Mouse (Mus musculus): Measurements from ENCODE around the gene Fndc3b. TPM values are rescaled to one million over a fixed set of nuclear protein-coding genes. Genes with fewer than 3 reads are reported as not detected.

Fndc3b gene
- polyA plus RNA-seq, 1 experiment = 0.04 TPM

- H3K9me3 ChIP-seq (ENCODE audit: control insufficient read depth, low read length) = no peaks in the 10 kb centered on the region
- H3K4me3 ChIP-seq (replicated peaks) = no peak overlapping the region
- TF ChIP-seq TAL1 (IDR thresholded peaks at IDR 0.05; ENCODE audit: low read length) (no peak), GATA1 (IDR thresholded peaks at IDR 0.05; ENCODE audit: low read length) (no peak)
- H3K36me3 ChIP-seq (ENCODE audit: control insufficient read depth) = peaks cover 7% of the 10 kb centered on the region; the same call in 1 of the 2 replicates
- H3K27me3 ChIP-seq (ENCODE audit: control insufficient read depth) = no peaks in the 10 kb centered on the region
- no peaks in the 10 kb centered on the region for H3K4me1 ChIP-seq (ENCODE audit: control insufficient read depth)
These were observed 271.4 kb downstream of the Fndc3b start for GRCm38 (mm10) chr3:27439704-27440103.

- H3K9me3 ChIP-seq (ENCODE audit: control insufficient read depth, low read length) = no peaks in the 10 kb centered on the region
- H3K4me1 ChIP-seq (ENCODE audit: control insufficient read depth) = no peaks in the 10 kb centered on the region
- peaks cover 7% of the 10 kb centered on the region; the same call in 1 of the 2 replicates for H3K36me3 ChIP-seq (ENCODE audit: control insufficient read depth)
- no peaks in the 10 kb centered on the region for H3K27me3 ChIP-seq (ENCODE audit: control insufficient read depth)
- TF ChIP-seq TAL1 (IDR thresholded peaks at IDR 0.05; ENCODE audit: low read length) (no peak), GATA1 (IDR thresholded peaks at IDR 0.05; ENCODE audit: low read length) (no peak)
- H3K4me3 ChIP-seq (replicated peaks) = no peak overlapping the region
These were observed 275.9 kb downstream of the Fndc3b start for GRCm38 (mm10) chr3:27435096-27435620.

- no peak overlapping the region for H3K4me3 ChIP-seq (replicated peaks)
- H3K4me1 ChIP-seq (ENCODE audit: control insufficient read depth) = no peaks in the 10 kb centered on the region
- H3K36me3 ChIP-seq (ENCODE audit: control insufficient read depth) = peaks cover 2% of the 10 kb centered on the region; the same call in 1 of the 2 replicates
- TF ChIP-seq TAL1 (IDR thresholded peaks at IDR 0.05; ENCODE audit: low read length) (no peak), GATA1 (IDR thresholded peaks at IDR 0.05; ENCODE audit: low read length) (no peak)
- no peaks in the 10 kb centered on the region for H3K27me3 ChIP-seq (ENCODE audit: control insufficient read depth)
- H3K9me3 ChIP-seq (ENCODE audit: control insufficient read depth, low read length) = no peaks in the 10 kb centered on the region
These were observed 278.1 kb downstream of the Fndc3b start for GRCm38 (mm10) chr3:27432981-27433380.

- Histone ChIP-seq H3K27me3 (ENCODE audit: control insufficient read depth) (no peaks in the 10 kb centered on the region), H3K4me1 (ENCODE audit: control insufficient read depth) (no peaks in the 10 kb centered on the region), H3K36me3 (ENCODE audit: control insufficient read depth) (peaks cover 1% of the 10 kb centered on the region; the same call in 1 of the 2 replicates), H3K4me3 (replicated peaks) (no peak overlapping the region), H3K9me3 (ENCODE audit: control insufficient read depth, low read length) (no peaks in the 10 kb centered on the region)
- TF ChIP-seq GATA1 (IDR thresholded peaks at IDR 0.05; ENCODE audit: low read length) (no peak), TAL1 (IDR thresholded peaks at IDR 0.05; ENCODE audit: low read length) (no peak)
These were observed 280.4 kb downstream of the Fndc3b start for GRCm38 (mm10) chr3:27430621-27431263.

DNA sequence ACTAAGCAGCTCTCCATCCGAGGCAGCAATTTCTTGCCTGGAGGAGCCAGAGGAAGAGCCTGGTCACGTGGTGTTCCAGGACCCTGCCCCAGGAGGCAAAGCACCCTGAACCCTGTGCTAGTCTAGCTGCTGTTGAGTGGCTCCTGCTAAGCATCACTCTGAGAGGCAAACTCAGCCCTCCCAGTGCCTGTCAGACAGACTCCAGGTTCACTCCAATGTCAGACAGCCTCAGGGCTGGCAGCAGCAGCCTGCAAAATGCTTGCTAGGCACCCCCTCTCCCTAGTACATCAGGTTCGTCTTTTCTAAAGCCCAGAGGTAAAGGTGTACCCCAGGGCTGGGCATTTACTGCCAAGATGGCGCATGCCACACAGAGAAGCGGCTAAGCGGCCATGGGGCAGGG is 283.7 kb downstream of the Fndc3b start:
- Histone ChIP-seq H3K9me3 (ENCODE audit: control insufficient read depth, low read length) (no peaks in the 10 kb centered on the region), H3K4me1 (ENCODE audit: control insufficient read depth) (no peaks in the 10 kb centered on the region), H3K36me3 (ENCODE audit: control insufficient read depth) (peaks cover 12% of the 10 kb centered on the region; the same call in 1 of the 2 replicates), H3K27me3 (ENCODE audit: control insufficient read depth) (no peaks in the 10 kb centered on the region), H3K4me3 (replicated peaks) (no peak overlapping the region)
- no peak for TF ChIP-seq GATA1 (IDR thresholded peaks at IDR 0.05; ENCODE audit: low read length)
- TF ChIP-seq TAL1 (IDR thresholded peaks at IDR 0.05; ENCODE audit: low read length) = no peak

DNA sequence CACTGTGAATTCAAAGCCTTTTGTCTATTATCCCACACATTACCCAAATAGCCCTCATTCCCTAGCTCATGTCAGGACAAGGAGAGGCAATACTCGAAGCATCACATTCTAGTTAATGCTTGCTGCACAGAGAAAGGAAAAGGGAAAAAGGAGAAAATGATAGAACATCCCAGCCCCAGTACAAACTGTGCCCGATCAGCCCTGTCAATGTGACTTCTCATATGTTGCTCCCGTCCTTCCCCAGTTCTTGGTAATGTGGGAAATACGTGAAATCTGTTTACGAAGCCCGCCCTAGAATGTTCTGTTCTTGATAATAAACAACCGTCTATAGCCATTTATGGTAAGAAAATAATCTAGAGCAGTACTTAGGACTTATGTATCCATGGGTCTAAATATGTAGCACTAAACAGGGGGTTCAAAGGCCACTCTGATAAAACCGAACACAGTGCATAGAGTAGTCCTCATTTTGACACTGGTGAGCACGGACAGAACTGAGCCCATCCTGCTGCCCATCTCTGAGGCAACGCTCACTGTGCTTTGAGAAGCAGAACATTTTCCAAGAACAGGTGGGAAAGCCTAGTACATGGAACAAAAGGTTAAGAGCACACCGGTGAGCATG is 286.9 kb downstream of the Fndc3b start:
- no peak for TF ChIP-seq TAL1 (IDR thresholded peaks at IDR 0.05; ENCODE audit: low read length)
- Histone ChIP-seq H3K36me3 (ENCODE audit: control insufficient read depth) (peaks cover 15% of the 10 kb centered on the region; the same call in 1 of the 2 replicates), H3K4me1 (ENCODE audit: control insufficient read depth) (no peaks in the 10 kb centered on the region), H3K27me3 (ENCODE audit: control insufficient read depth) (no peaks in the 10 kb centered on the region), H3K4me3 (replicated peaks) (no peak overlapping the region), H3K9me3 (ENCODE audit: control insufficient read depth, low read length) (no peaks in the 10 kb centered on the region)

DNA sequence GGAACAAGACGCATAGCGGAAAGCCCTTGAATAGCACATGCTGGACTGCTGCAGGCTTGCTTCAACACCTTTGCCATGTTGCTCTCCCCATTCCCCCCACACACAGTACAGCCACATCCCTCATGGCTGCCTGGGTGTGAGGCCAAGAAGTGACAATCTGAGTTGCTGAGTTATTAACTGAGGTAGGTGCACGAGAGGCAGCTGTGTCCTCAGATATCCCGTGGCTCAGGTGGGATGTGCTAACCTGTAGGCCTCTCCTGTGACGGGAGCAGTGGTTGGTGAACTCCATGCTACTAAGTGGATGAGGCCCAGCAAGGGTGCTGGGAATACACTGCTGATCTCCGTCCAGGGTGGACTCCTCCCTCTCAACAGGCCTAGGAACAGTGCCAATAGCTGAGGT is 288.6 kb downstream of the Fndc3b start:
- H3K27me3 ChIP-seq (ENCODE audit: control insufficient read depth) = no peaks in the 10 kb centered on the region
- TF ChIP-seq TAL1 (IDR thresholded peaks at IDR 0.05; ENCODE audit: low read length) (no peak), GATA1 (IDR thresholded peaks at IDR 0.05; ENCODE audit: low read length) (no peak)
- peaks cover 16% of the 10 kb centered on the region; the same call in 1 of the 2 replicates for H3K36me3 ChIP-seq (ENCODE audit: control insufficient read depth)
- H3K4me1 ChIP-seq (ENCODE audit: control insufficient read depth) = no peaks in the 10 kb centered on the region
- no peaks in the 10 kb centered on the region for H3K9me3 ChIP-seq (ENCODE audit: control insufficient read depth, low read length)
- no peak overlapping the region for H3K4me3 ChIP-seq (replicated peaks)

GRCm38 (mm10) chr3:27421980-27422379 is 289.1 kb downstream of the Fndc3b start:
- Histone ChIP-seq H3K4me3 (replicated peaks) (no peak overlapping the region), H3K36me3 (ENCODE audit: control insufficient read depth) (peaks cover 16% of the 10 kb centered on the region; the same call in 1 of the 2 replicates), H3K27me3 (ENCODE audit: control insufficient read depth) (no peaks in the 10 kb centered on the region), H3K4me1 (ENCODE audit: control insufficient read depth) (no peaks in the 10 kb centered on the region), H3K9me3 (ENCODE audit: control insufficient read depth, low read length) (no peaks in the 10 kb centered on the region)
- TF ChIP-seq GATA1 (IDR thresholded peaks at IDR 0.05; ENCODE audit: low read length) = no peak
- no peak for TF ChIP-seq TAL1 (IDR thresholded peaks at IDR 0.05; ENCODE audit: low read length)

GRCm38 (mm10) chr3:27418602-27419001 is 292.5 kb downstream of the Fndc3b start:
- H3K36me3 ChIP-seq (ENCODE audit: control insufficient read depth) = peaks cover 8% of the 10 kb centered on the region; the same call in 1 of the 2 replicates
- H3K4me3 ChIP-seq (replicated peaks) = no peak overlapping the region
- no peak for TF ChIP-seq TAL1 (IDR thresholded peaks at IDR 0.05; ENCODE audit: low read length)
- H3K4me1 ChIP-seq (ENCODE audit: control insufficient read depth) = no peaks in the 10 kb centered on the region
- H3K27me3 ChIP-seq (ENCODE audit: control insufficient read depth) = no peaks in the 10 kb centered on the region
- no peaks in the 10 kb centered on the region for H3K9me3 ChIP-seq (ENCODE audit: control insufficient read depth, low read length)
